In genomic region chr10:52217564-52217934, GRCm38 (mm10) we compare ENCODE assay signal across 12 mouse cellular contexts. TPM values are rescaled to one million over a fixed set of nuclear protein-coding genes. Genes with fewer than 3 reads are reported as not detected.
DNase-seq lines count a peak whose midpoint lies in the region; ATAC-seq and TF ChIP-seq lines count a peak whose summit lies in the region.
"Had no signal": no experiment of that assay in that cellular context is flagged by ENCODE, and none has a peak within 500 bp of the region (broad histone marks: within the 10 kb centered on the region; RNA-seq: fewer than 3 reads in every experiment).

No protein-coding gene starts in this region.

- no peak overlapping the region for H3K27ac ChIP-seq in hindbrain, embryonic 13.5 days
- H3K27ac ChIP-seq in hindbrain, embryonic 10.5 days = no peak overlapping the region
- H3K27ac ChIP-seq in lung, postnatal 0 days (ENCODE audit: low read length) = no peak overlapping the region
- no peak overlapping the region for H3K27ac ChIP-seq in hindbrain, postnatal 0 days
- no peak overlapping the region for H3K27ac ChIP-seq in neural tube, embryonic 14.5 days (ENCODE audit: low read depth, low read length)
- H3K27ac ChIP-seq: heart, embryonic 13.5 days had no signal

- no peaks in the 10 kb centered on the region for H3K36me3 ChIP-seq in hindbrain, embryonic 13.5 days
- no peaks in the 10 kb centered on the region for H3K36me3 ChIP-seq in hindbrain, embryonic 10.5 days
- no peaks in the 10 kb centered on the region for H3K36me3 ChIP-seq in lung, postnatal 0 days (ENCODE audit: insufficient read depth, low read length)
- no peaks in the 10 kb centered on the region for H3K36me3 ChIP-seq in hindbrain, postnatal 0 days (ENCODE audit: insufficient read depth, low read length)
- H3K36me3 ChIP-seq in neural tube, embryonic 14.5 days (ENCODE audit: control insufficient read depth, insufficient read depth, low read length) = no peaks in the 10 kb centered on the region
- H3K36me3 ChIP-seq: heart, embryonic 13.5 days had no signal

- peak; percentile 39; the same call in 1 of the 2 replicates for ATAC-seq in hindbrain, embryonic 13.5 days (ENCODE audit: low FRiP score)
- ATAC-seq in lung, postnatal 0 days = no peak
- peak; percentile 24 for ATAC-seq in hindbrain, postnatal 0 days
- peak; percentile 75 for ATAC-seq in neural tube, embryonic 14.5 days (ENCODE audit: low read depth)
- no peak for ATAC-seq in megakaryocyte-erythroid progenitor cell, adult 5-6 weeks (replicated peaks; ENCODE audit: low FRiP score, low TSS enrichment, poor library complexity, severe bottlenecking)

- WGBS in hindbrain, embryonic 13.5 days = 55% methylated on average over 7 of the region's 7 CpGs
- WGBS in hindbrain, embryonic 10.5 days = 59% methylated on average over 7 of the region's 7 CpGs
- 41% methylated on average over 7 of the region's 7 CpGs for WGBS in lung, postnatal 0 days
- 47% methylated on average over 7 of the region's 7 CpGs for WGBS in hindbrain, postnatal 0 days
- WGBS in neural tube, embryonic 14.5 days = 53% methylated on average over 7 of the region's 7 CpGs

- H3K4me2 ChIP-seq in hindbrain, embryonic 13.5 days = no peak overlapping the region
- H3K4me2 ChIP-seq in lung, postnatal 0 days (replicated peaks; ENCODE audit: low read depth, low read length) = no peak overlapping the region
- H3K4me2 ChIP-seq in hindbrain, postnatal 0 days (ENCODE audit: low read depth, low read length) = no peak overlapping the region
- no peak overlapping the region for H3K4me2 ChIP-seq in neural tube, embryonic 14.5 days (ENCODE audit: low read depth, low read length)
- H3K4me2 ChIP-seq: heart, embryonic 13.5 days had no signal

- no peak for DNase-seq in hindbrain, embryonic 10.5 days (ENCODE audit: low spot score)
- DNase-seq in lung, postnatal 0 days (ENCODE audit: low spot score) = no peak
- DNase-seq in lung, adult 18-20 months = no peak
- DNase-seq in hindbrain, postnatal 0 days (ENCODE audit: low spot score) = peak; percentile 36
- no peak for DNase-seq in urinary bladder, postnatal 14 days (ENCODE audit: low spot score)

- no peak for TF ChIP-seq EP300 in lung, postnatal 0 days (IDR thresholded peaks at IDR 0.05)

- no peaks in the 10 kb centered on the region for H3K27me3 ChIP-seq in hindbrain, embryonic 13.5 days
- H3K27me3 ChIP-seq in hindbrain, embryonic 10.5 days (ENCODE audit: insufficient read depth, poor library complexity, severe bottlenecking) = no peaks in the 10 kb centered on the region
- H3K27me3 ChIP-seq in lung, postnatal 0 days (replicated peaks; ENCODE audit: insufficient read depth, low read length) = no peaks in the 10 kb centered on the region
- no peaks in the 10 kb centered on the region for H3K27me3 ChIP-seq in hindbrain, postnatal 0 days (ENCODE audit: insufficient read depth, low read length)
- no peaks in the 10 kb centered on the region for H3K27me3 ChIP-seq in neural tube, embryonic 14.5 days (ENCODE audit: control insufficient read depth, insufficient read depth, low read length)
- H3K27me3 ChIP-seq: CH12.LX; heart, embryonic 13.5 days had no signal

- H3K9me3 ChIP-seq in hindbrain, embryonic 13.5 days = no peaks in the 10 kb centered on the region
- no peaks in the 10 kb centered on the region for H3K9me3 ChIP-seq in hindbrain, embryonic 10.5 days
- no peaks in the 10 kb centered on the region for H3K9me3 ChIP-seq in lung, postnatal 0 days (ENCODE audit: low read length)
- no peaks in the 10 kb centered on the region for H3K9me3 ChIP-seq in hindbrain, postnatal 0 days (ENCODE audit: low read length)
- no peaks in the 10 kb centered on the region for H3K9me3 ChIP-seq in neural tube, embryonic 14.5 days (ENCODE audit: control insufficient read depth, low read length)
- H3K9me3 ChIP-seq: heart, embryonic 13.5 days had no signal

- H3K9ac ChIP-seq in hindbrain, embryonic 13.5 days = no peak overlapping the region
- no peak overlapping the region for H3K9ac ChIP-seq in lung, postnatal 0 days (replicated peaks; ENCODE audit: low read depth)
- no peak overlapping the region for H3K9ac ChIP-seq in hindbrain, postnatal 0 days (replicated peaks; ENCODE audit: low read length)
- H3K9ac ChIP-seq in neural tube, embryonic 14.5 days (replicated peaks; ENCODE audit: low read depth, low read length) = no peak overlapping the region
- H3K9ac ChIP-seq: heart, embryonic 13.5 days had no signal

- no peak overlapping the region for H3K4me3 ChIP-seq in hindbrain, embryonic 13.5 days
- H3K4me3 ChIP-seq in hindbrain, embryonic 10.5 days = no peak overlapping the region
- H3K4me3 ChIP-seq in lung, postnatal 0 days (ENCODE audit: low read depth, low read length) = no peak overlapping the region
- H3K4me3 ChIP-seq in hindbrain, postnatal 0 days (ENCODE audit: low read length) = no peak overlapping the region
- no peak overlapping the region for H3K4me3 ChIP-seq in neural tube, embryonic 14.5 days (ENCODE audit: low read depth, low read length)
- H3K4me3 ChIP-seq: heart, embryonic 13.5 days had no signal

- H3K4me1 ChIP-seq in hindbrain, embryonic 13.5 days (replicated peaks) = no peaks in the 10 kb centered on the region
- no peaks in the 10 kb centered on the region for H3K4me1 ChIP-seq in hindbrain, embryonic 10.5 days (replicated peaks)
- H3K4me1 ChIP-seq in lung, postnatal 0 days (ENCODE audit: insufficient read depth, low read depth, low read length) = no peaks in the 10 kb centered on the region
- H3K4me1 ChIP-seq in hindbrain, postnatal 0 days (ENCODE audit: insufficient read depth, low read length) = no peaks in the 10 kb centered on the region
- H3K4me1 ChIP-seq in neural tube, embryonic 14.5 days (ENCODE audit: control insufficient read depth, insufficient read depth, low read length) = no peaks in the 10 kb centered on the region

- TF ChIP-seq CTCF in lung, postnatal 0 days (IDR thresholded peaks at IDR 0.05) = peak; percentile 21
- peak; percentile 46 for TF ChIP-seq CTCF in hindbrain, postnatal 0 days (IDR thresholded peaks at IDR 0.05; ENCODE audit: low read depth)

RNA-seq across cellular contexts. Expression of gene Dcbld1, which starts 15.9 kb away (rescaled TPM):
- 21.8 and 25.3 TPM in 2 replicates for polyA plus RNA-seq in hindbrain, embryonic 13.5 days (2015; fragmentation: Nextera tagmentation; extraction: Ambion mirVana)
- polyA plus RNA-seq in hindbrain, embryonic 10.5 days (2016; fragmentation: Nextera tagmentation; extraction: Ambion mirVana) = 20.0 and 22.6 TPM in 2 replicates
- polyA plus RNA-seq in lung, postnatal 0 days (2015; fragmentation: Nextera tagmentation; extraction: Ambion mirVana) = 20.5 and 24.1 TPM in 2 replicates
- 12.2 and 14.4 TPM in 2 replicates for total RNA-seq in hindbrain, postnatal 0 days (2014; rRNA removed)
- polyA plus RNA-seq in hindbrain, postnatal 0 days (2015; fragmentation: Nextera tagmentation; extraction: Ambion mirVana) = 19.1 and 20.2 TPM in 2 replicates
- 28.9 and 36.0 TPM in 2 replicates for polyA plus RNA-seq in neural tube, embryonic 14.5 days (2014; fragmentation: Nextera tagmentation; extraction: Ambion mirVana)
- total RNA-seq in megakaryocyte-erythroid progenitor cell, adult 5-6 weeks (2014; fragmentation: Nextera tagmentation) = not detected in 2 replicates
- not detected in 2 replicates for total RNA-seq in megakaryocyte-erythroid progenitor cell, adult 5-6 weeks (2017)
- total RNA-seq: megakaryocyte, adult 5-6 weeks had no signal

RNA-seq across cellular contexts. Expression of gene Ros1, which starts 22.5 kb away (rescaled TPM):
- not detected in 2 replicates for polyA plus RNA-seq in hindbrain, embryonic 13.5 days (2015; fragmentation: Nextera tagmentation; extraction: Ambion mirVana)
- polyA plus RNA-seq in hindbrain, embryonic 10.5 days (2016; fragmentation: Nextera tagmentation; extraction: Ambion mirVana) = 0.04 TPM in 1 of 2 replicates, not detected in the other
- polyA plus RNA-seq in lung, postnatal 0 days (2015; fragmentation: Nextera tagmentation; extraction: Ambion mirVana) = 1.2 and 1.4 TPM in 2 replicates
- total RNA-seq in hindbrain, postnatal 0 days (2014; rRNA removed) = not detected in 2 replicates
- polyA plus RNA-seq in hindbrain, postnatal 0 days (2015; fragmentation: Nextera tagmentation; extraction: Ambion mirVana) = not detected in 2 replicates
- polyA plus RNA-seq in neural tube, embryonic 14.5 days (2014; fragmentation: Nextera tagmentation; extraction: Ambion mirVana) = 0.04 TPM in 1 of 2 replicates, not detected in the other
- not detected in 2 replicates for total RNA-seq in megakaryocyte-erythroid progenitor cell, adult 5-6 weeks (2014; fragmentation: Nextera tagmentation)
- not detected in 2 replicates for total RNA-seq in megakaryocyte-erythroid progenitor cell, adult 5-6 weeks (2017)
- total RNA-seq: CH12.LX; layer of hippocampus, postnatal 14 days; megakaryocyte, adult 5-6 weeks had no signal
- polyA plus RNA-seq: heart, embryonic 13.5 days had no signal

Comparison
In these comparisons a context has a peak if more than half of its experiments do, and no peak if none do; other contexts are left out.
1. ATAC-seq: peak in hindbrain, embryonic 13.5 days (single experiment), hindbrain, postnatal 0 days (single experiment) and neural tube, embryonic 14.5 days (single experiment); none in lung, postnatal 0 days (single experiment) and megakaryocyte-erythroid progenitor cell, adult 5-6 weeks (single experiment).